Mouse (Mus musculus) gastrocnemius, postnatal 10 days (tissue): ENCODE measurements around the gene Slc38a11. TPM values are rescaled to one million over a fixed set of nuclear protein-coding genes. Genes with fewer than 3 reads are reported as not detected.

ENCODE experiments used
- DNase-seq: peaks from one replicate; pipeline ENCODE4 v3.0.0; 2021; ENCODE audit warnings: mixed read lengths
- long read RNA-seq, 2 experiments: library from polyadenylated mRNA; stranded (forward); transcript quantifications; one replicate each; pipeline ENCODE4 v2.0.0; 2021
- total RNA-seq, 2 experiments: library from RNA; stranded (reverse); gene quantifications; 2 replicates each; pipeline ENCODE4 v1.2.3; 2021

The Slc38a11 gene
- total RNA-seq: 1 to 10 TPM; 1.4 to 1.5 TPM
- long read RNA-seq, experiment 1, partial matches to known transcripts: 0 of 1 reads
- long read RNA-seq, experiment 1, other reads (novel, unspliced or antisense): 0 of 1 reads
- long read RNA-seq, experiment 2: 0 reads

- DNase-seq: peak; percentile 5
These were observed at the start of gene Slc38a11 for GRCm38 (mm10) chr2:65363828-65364497. Gene Slc38a11, minus strand, starts transcription at chr2:65364034.

GRCm38 (mm10) chr2:65407110-65407509 lies 43.3 kb upstream of the Slc38a11 start:
- no peak for DNase-seq

DNA sequence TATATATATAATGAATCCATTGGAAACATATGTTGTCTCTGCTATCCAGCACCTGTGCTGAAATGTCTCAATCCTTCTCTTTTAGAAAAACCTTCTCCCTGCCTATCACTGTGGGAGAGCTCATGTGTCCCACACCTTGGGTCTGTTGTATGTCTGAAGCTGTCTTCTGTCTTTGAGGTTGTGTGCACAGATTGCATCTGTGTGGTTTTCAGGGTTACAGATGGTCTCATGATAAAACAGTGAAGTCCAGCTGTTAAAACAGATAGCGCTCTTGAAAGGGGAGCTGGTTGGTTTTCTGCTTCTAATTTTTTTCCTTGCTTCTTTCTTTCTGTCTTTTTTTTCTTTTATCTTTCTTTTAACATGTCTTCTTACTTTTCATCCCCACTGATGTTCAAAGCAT lies 41.6 kb upstream of the Slc38a11 start:
- DNase-seq: no peak

- no peak for DNase-seq
These were observed 38.2 kb upstream of the Slc38a11 start for GRCm38 (mm10) chr2:65402001-65402400.

GRCm38 (mm10) chr2:65399938-65400337 lies 36.1 kb upstream of the Slc38a11 start:
- no peak for DNase-seq

DNA sequence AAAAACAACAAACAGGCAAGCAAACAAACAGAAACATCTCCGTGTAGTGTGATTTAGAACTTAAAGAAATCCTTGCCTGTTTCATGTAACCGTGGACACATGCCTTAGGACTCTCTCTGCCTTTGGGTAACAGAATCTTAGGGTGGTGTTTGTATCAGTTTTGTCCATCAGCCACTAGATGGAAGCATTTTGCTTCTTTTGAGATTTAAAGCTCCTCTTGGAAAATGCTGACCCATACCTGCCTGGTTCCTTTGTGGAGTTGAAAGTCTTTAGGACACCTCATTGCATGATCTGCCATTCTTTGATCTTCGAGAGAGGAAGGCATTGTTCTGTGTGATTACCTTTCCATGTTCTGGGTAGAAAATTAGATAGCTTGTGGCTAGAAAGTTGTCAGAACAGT lies 32.3 kb upstream of the Slc38a11 start:
- no peak for DNase-seq

- no peak for DNase-seq
These were observed 29.2 kb upstream of the Slc38a11 start for GRCm38 (mm10) chr2:65393061-65393460.

- DNase-seq: no peak
These were observed 27.5 kb upstream of the Slc38a11 start for GRCm38 (mm10) chr2:65391322-65391721.

DNA sequence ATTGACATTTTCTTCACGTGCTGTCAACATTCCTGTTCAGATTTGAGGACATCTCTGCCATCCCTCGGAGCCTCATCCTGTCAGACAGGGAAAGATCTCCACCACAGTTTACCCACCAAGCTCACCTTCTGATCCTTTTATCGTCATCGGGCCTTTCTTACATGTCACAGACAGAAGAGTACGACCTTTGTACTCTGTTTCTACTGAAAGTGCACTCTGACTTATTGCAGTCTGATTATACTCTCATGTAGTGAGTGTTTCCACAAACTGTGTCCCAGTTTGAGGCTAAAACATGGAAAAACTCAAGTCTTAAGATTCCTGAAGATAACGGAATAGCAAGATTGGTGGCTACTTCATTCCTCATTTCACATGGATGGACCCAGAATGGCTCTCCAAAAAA lies 21.0 kb upstream of the Slc38a11 start:
- DNase-seq: no peak

DNA sequence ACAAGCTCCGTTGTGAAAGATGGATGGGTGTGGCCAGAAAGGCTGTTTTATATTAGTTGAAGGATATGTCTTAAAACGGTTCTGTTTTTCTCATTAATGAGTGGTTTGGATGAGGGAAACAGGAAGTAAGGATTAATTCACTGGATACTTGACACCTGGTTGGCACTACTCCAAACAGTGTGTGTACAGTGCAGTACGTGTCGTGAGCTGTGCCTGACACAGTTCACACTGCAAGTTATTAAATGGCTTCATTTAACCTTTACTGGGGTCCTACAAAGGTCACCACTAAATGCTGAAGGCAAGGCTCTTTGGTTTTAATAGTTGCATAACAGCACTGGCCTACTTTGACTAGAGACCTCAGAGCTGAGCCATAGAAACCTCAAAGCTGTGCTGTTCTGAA lies 18.7 kb upstream of the Slc38a11 start:
- no peak for DNase-seq

GRCm38 (mm10) chr2:65378425-65378824 lies 14.6 kb upstream of the Slc38a11 start:
- no peak for DNase-seq

- DNase-seq: no peak
These were observed 10.6 kb upstream of the Slc38a11 start for GRCm38 (mm10) chr2:65374410-65374809.

GRCm38 (mm10) chr2:65373076-65373475 lies 9.2 kb upstream of the Slc38a11 start:
- DNase-seq: no peak

- no peak for DNase-seq
These were observed 2.9 kb downstream of the Slc38a11 start for GRCm38 (mm10) chr2:65360736-65361475.

DNA sequence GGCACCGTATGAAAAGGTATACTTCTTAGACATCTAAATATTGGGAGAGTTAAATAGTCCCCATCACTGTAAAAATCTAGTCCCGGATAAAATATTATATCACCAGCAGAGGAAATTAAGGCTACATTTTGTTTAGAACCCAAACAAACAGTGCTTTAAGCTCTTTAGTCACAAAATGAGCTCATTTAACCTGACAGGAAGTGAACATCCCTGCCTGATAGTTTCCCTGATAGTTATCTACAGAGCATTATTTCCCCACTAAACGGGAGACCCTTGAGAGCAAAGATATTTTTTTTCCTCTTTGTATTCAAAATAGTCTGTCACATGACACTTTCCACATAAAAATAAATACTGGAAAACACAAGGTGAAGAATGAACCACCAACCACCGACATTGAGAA lies 16.5 kb downstream of the Slc38a11 start:
- no peak for DNase-seq

- DNase-seq: no peak
These were observed 16.9 kb downstream of the Slc38a11 start for GRCm38 (mm10) chr2:65346915-65347314.

GRCm38 (mm10) chr2:65346037-65346436 lies 17.8 kb downstream of the Slc38a11 start:
- DNase-seq: no peak

GRCm38 (mm10) chr2:65342057-65342456 lies 21.8 kb downstream of the Slc38a11 start:
- no peak for DNase-seq

DNA sequence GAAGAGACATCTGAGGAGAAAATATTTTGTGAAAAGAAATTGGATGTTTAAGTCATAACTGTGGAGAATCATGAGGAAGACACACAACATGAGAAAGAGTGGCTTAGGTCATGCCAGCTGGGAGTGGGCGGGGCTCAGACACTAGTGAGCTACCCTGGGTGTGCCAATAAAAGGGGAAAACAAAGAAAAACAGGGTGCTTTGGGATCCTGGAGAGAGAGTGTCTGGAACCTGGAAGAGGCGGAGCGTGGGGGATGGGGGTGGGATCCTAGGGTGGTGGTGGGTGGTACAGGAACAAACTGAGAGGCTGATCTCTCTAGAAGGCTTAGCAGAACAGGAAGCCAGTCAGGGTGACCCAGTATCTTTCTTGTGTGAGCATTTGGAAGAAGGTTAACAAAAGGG lies 23.0 kb downstream of the Slc38a11 start:
- peak; percentile 13 for DNase-seq

GRCm38 (mm10) chr2:65337378-65338140 lies 26.3 kb downstream of the Slc38a11 start:
- peak; percentile 30 for DNase-seq

DNA sequence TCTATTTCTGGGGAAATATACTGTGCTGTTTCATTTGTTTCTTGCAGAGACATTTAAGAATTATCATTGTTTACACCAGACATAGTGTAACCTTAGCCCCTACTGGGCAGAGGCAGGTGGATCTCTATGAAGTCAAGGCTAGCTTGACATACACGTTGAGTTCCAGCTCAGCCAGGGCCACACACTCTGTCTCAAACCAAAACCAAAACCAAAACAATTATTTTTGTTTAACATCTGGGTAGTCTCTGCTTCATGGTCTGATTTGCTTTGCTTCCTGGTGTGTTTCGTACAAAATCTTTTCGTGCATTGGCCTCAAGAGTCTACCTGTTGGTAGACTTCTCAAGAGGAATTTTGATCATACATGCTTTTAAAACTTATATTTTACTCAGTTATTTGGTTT lies 27.2 kb downstream of the Slc38a11 start:
- no peak for DNase-seq

- DNase-seq: no peak
These were observed 29.7 kb downstream of the Slc38a11 start for GRCm38 (mm10) chr2:65334091-65334490.

GRCm38 (mm10) chr2:65331321-65331720 lies 32.5 kb downstream of the Slc38a11 start:
- DNase-seq: peak; percentile 28
